ENCODE assay signal across 9 mouse cellular contexts in the genomic region with DNA sequence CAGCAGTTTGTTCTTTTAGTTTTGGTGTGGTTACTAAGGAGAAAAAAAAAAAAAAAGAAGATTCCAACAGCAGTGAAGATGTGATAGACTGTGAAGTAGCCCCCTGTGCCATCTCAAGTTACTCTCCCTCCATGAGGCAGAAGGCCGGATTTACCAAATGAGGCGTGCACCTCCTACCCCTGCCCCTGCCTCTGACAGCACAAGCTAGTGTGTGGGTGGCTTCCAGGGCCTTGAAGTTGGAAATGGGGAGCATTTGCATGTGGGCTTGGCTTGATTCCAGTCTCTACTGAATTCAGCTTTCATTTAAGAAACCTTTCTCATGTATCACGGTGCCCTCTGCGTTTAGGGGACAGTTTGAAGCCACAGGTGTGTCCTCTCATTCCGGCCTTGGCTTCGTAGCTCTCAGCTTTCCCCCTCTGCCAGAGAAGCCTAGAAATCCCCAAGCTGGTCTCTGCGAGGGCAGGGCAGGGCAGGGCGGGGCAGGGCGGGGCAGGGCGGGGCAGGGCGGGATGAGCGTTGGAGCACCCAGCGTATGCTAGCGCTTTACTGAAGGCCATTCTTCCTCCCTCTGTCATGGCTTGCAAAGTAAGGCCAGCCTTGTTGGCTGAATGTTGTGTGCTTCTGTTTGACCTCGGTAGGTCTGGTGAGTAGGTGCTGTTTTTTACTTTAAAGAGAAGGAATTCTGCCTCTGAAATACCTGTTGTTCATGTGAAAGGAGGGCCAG. TPM values are rescaled to one million over a fixed set of nuclear protein-coding genes. Genes with fewer than 3 reads are reported as not detected.
DNase-seq lines count a peak whose midpoint lies in the region; ATAC-seq and TF ChIP-seq lines count a peak whose summit lies in the region.
"Had no signal": no experiment of that assay in that cellular context is flagged by ENCODE, and none has a peak within 500 bp of the region (broad histone marks: within the 10 kb centered on the region; RNA-seq: fewer than 3 reads in every experiment).

No protein-coding gene starts in this region.

- TF ChIP-seq CTCF in G1E (IDR thresholded peaks at IDR 0.05; ENCODE audit: low read depth, low read length) = no peak

- no peak overlapping the region for H3K4me3 ChIP-seq in kidney, embryonic 14.5 days (ENCODE audit: low read length)
- H3K4me3 ChIP-seq in G1E (ENCODE audit: low read depth, low read length) = peak overlapping the region; percentile 42; the same call in 1 of the 2 replicates
- no peak overlapping the region for H3K4me3 ChIP-seq in embryonic facial prominence, embryonic 13.5 days
- peak overlapping the region; percentile 28 for H3K4me3 ChIP-seq in liver, embryonic 12.5 days
- H3K4me3 ChIP-seq: heart, embryonic 13.5 days had no signal

- H3K27me3 ChIP-seq in kidney, embryonic 14.5 days (ENCODE audit: control insufficient read depth, insufficient read depth, low read length) = no peaks in the 10 kb centered on the region
- no peaks in the 10 kb centered on the region for H3K27me3 ChIP-seq in G1E (ENCODE audit: insufficient read depth, low read length)
- H3K27me3 ChIP-seq in embryonic facial prominence, embryonic 13.5 days = no peaks in the 10 kb centered on the region
- H3K27me3 ChIP-seq in liver, embryonic 12.5 days (replicated peaks) = no peaks in the 10 kb centered on the region
- H3K27me3 ChIP-seq: heart, embryonic 13.5 days had no signal

- no peaks in the 10 kb centered on the region for H3K9me3 ChIP-seq in kidney, embryonic 14.5 days (ENCODE audit: control insufficient read depth, low read length)
- H3K9me3 ChIP-seq in G1E (replicated peaks) = no peaks in the 10 kb centered on the region
- no peaks in the 10 kb centered on the region for H3K9me3 ChIP-seq in embryonic facial prominence, embryonic 13.5 days
- no peaks in the 10 kb centered on the region for H3K9me3 ChIP-seq in liver, embryonic 12.5 days (replicated peaks)
- H3K9me3 ChIP-seq: heart, embryonic 13.5 days had no signal

- peak overlapping the region; percentile 20; the same call in 1 of the 2 replicates for H3K27ac ChIP-seq in kidney, embryonic 14.5 days (ENCODE audit: low read depth, low read length)
- H3K27ac ChIP-seq in embryonic facial prominence, embryonic 13.5 days = 0 out of 2 replicates have a peak overlapping the region, but pooled peaks have one; percentile 16
- peak overlapping the region; percentile 57 for H3K27ac ChIP-seq in liver, embryonic 12.5 days
- H3K27ac ChIP-seq: heart, embryonic 13.5 days had no signal

- no peaks in the 10 kb centered on the region for H3K36me3 ChIP-seq in kidney, embryonic 14.5 days (ENCODE audit: control insufficient read depth, insufficient read depth, low read length)
- peaks cover 13% of the 10 kb centered on the region for H3K36me3 ChIP-seq in G1E (replicated peaks)
- H3K36me3 ChIP-seq in embryonic facial prominence, embryonic 13.5 days = no peaks in the 10 kb centered on the region; the same call in 1 of the 2 replicates
- no peaks in the 10 kb centered on the region for H3K36me3 ChIP-seq in liver, embryonic 12.5 days
- H3K36me3 ChIP-seq: heart, embryonic 13.5 days had no signal

- H3K4me2 ChIP-seq in kidney, embryonic 14.5 days (replicated peaks; ENCODE audit: low read depth, low read length) = peak overlapping the region; percentile 8
- peak overlapping the region; percentile 22; the same call in 1 of the 2 replicates for H3K4me2 ChIP-seq in embryonic facial prominence, embryonic 13.5 days
- H3K4me2 ChIP-seq in liver, embryonic 12.5 days = peak overlapping the region; percentile 67
- H3K4me2 ChIP-seq: heart, embryonic 13.5 days had no signal

- ATAC-seq in kidney, embryonic 14.5 days (ENCODE audit: low FRiP score, low TSS enrichment) = peak; percentile 92
- peak; percentile 42 for ATAC-seq in G1E (ENCODE audit: extremely low read depth, insufficient number of reproducible peaks, low FRiP score, poor library complexity, severe bottlenecking)
- ATAC-seq in embryonic facial prominence, embryonic 13.5 days (ENCODE audit: insufficient number of reproducible peaks, insufficient read depth, low FRiP score, low TSS enrichment, low read depth) = peak; percentile 48; the same call in 1 of the 2 replicates
- peak; percentile 93 for ATAC-seq in liver, embryonic 12.5 days

- no peak overlapping the region for H3K9ac ChIP-seq in kidney, embryonic 14.5 days (ENCODE audit: low read depth, low read length)
- H3K9ac ChIP-seq in embryonic facial prominence, embryonic 13.5 days = no peak overlapping the region
- 0 out of 2 replicates have a peak overlapping the region, but pooled peaks have one; percentile 39 for H3K9ac ChIP-seq in liver, embryonic 12.5 days
- H3K9ac ChIP-seq: heart, embryonic 13.5 days had no signal

- peaks cover 23% of the 10 kb centered on the region for H3K4me1 ChIP-seq in kidney, embryonic 14.5 days (ENCODE audit: control insufficient read depth, insufficient read depth, low read length)
- H3K4me1 ChIP-seq in G1E (ENCODE audit: insufficient read depth, low read depth, low read length) = peaks cover 78% of the 10 kb centered on the region
- peaks cover 24% of the 10 kb centered on the region for H3K4me1 ChIP-seq in embryonic facial prominence, embryonic 13.5 days
- H3K4me1 ChIP-seq in liver, embryonic 12.5 days = peaks cover 78% of the 10 kb centered on the region

- DNase-seq in kidney, adult 11 months = no peak
- DNase-seq in G1E (ENCODE audit: low spot score) = peak; percentile 54
- no peak for DNase-seq in lung, postnatal 25 days (ENCODE audit: low spot score)
- no peak for DNase-seq in urinary bladder, postnatal 14 days (ENCODE audit: low spot score)
- no peak for DNase-seq in heart, postnatal 14 days

- intact Hi-C loops in heart, postnatal 14 days (cut with DNase I) = no loop called here

- 21% methylated on average over 15 of the region's 15 CpGs for WGBS in kidney, embryonic 14.5 days
- 29% methylated on average over 15 of the region's 15 CpGs for WGBS in embryonic facial prominence, embryonic 13.5 days
- 26% methylated on average over 15 of the region's 15 CpGs for WGBS in liver, embryonic 12.5 days (ENCODE audit: insufficient replicate concordance)

RNA-seq across cellular contexts. Expression of a gene that starts 21.6 kb away (rescaled TPM):
- 16.5 and 18.2 TPM in 2 replicates for polyA plus RNA-seq in kidney, embryonic 14.5 days (2014; fragmentation: Nextera tagmentation; extraction: Ambion mirVana)
- total RNA-seq in G1E (2014; fragmentation: Nextera tagmentation) = 73.8 and 90.9 TPM in 2 replicates
- 60.6 and 64.0 TPM in 2 replicates for total RNA-seq in G1E (2017)
- polyA plus RNA-seq in G1E (2012) = 2.3 and 3.2 TPM in 2 replicates
- polyA plus RNA-seq in embryonic facial prominence, embryonic 13.5 days (2015; fragmentation: Nextera tagmentation; extraction: Ambion mirVana) = 15.6 and 16.5 TPM in 2 replicates
- 4.4 and 5.3 TPM in 2 replicates for polyA plus RNA-seq in liver, embryonic 12.5 days (2016; fragmentation: Nextera tagmentation; extraction: Ambion mirVana)
- total RNA-seq in heart, postnatal 14 days (2021) = 10 to 100 TPM; 11.9 to 14.7 TPM

Comparison
In these comparisons a context has a peak if more than half of its experiments do, and no peak if none do; other contexts are left out.
1. ATAC-seq: peak in every context shown above with its lines; median percentile 93 in liver, embryonic 12.5 days; 92 in kidney, embryonic 14.5 days; 48 in embryonic facial prominence, embryonic 13.5 days; 42 in G1E.
2. H3K4me2 ChIP-seq: peak in every context shown above with its lines; median percentile 67 in liver, embryonic 12.5 days; 22 in embryonic facial prominence, embryonic 13.5 days; 8 in kidney, embryonic 14.5 days.
3. H3K4me3 ChIP-seq: peak in G1E (single experiment) and liver, embryonic 12.5 days (single experiment); none in kidney, embryonic 14.5 days (single experiment) and embryonic facial prominence, embryonic 13.5 days (single experiment).
4. Peak in every context shown above with its lines, with median percentiles within 50 percentile points of each other: H3K27ac ChIP-seq.